Mouse (Mus musculus): ENCODE measurements around the gene Os9. TPM values are rescaled to one million over a fixed set of nuclear protein-coding genes. Genes with fewer than 3 reads are reported as not detected.

Os9 gene
- polyA plus RNA-seq (2014; fragmentation: Nextera tagmentation; extraction: Ambion mirVana) = 31.4 and 47.5 TPM in 2 replicates

GRCm38 (mm10) chr10:127121066-127121477 is at the start of gene Os9:
Gene Os9, minus strand, starts transcription at chr10:127121131.
- H3K9ac ChIP-seq (ENCODE audit: low read depth, low read length) = peak within 1 kb of the TSS; percentile 76
- WGBS = under 1% methylated on average over 19 of the region's 19 CpGs
- H3K4me1 ChIP-seq (ENCODE audit: control insufficient read depth, insufficient read depth, low read length) = peaks cover 9% of the 10 kb centered on the region; the same call in 1 of the 2 replicates
- peaks cover 24% of the 10 kb centered on the region; the same call in 1 of the 2 replicates for H3K36me3 ChIP-seq (ENCODE audit: control insufficient read depth, insufficient read depth, low read length)
- peak within 1 kb of the TSS; percentile 93 for H3K4me2 ChIP-seq (replicated peaks; ENCODE audit: low read depth, low read length)
- H3K4me3 ChIP-seq (ENCODE audit: low read length) = peak within 1 kb of the TSS; percentile 87
- no peak within 1 kb of the TSS for H3K27ac ChIP-seq (ENCODE audit: low read depth, low read length)
- no peaks in the 10 kb centered on the region for H3K27me3 ChIP-seq (ENCODE audit: control insufficient read depth, insufficient read depth, low read length)
- peak; percentile 97 for ATAC-seq (ENCODE audit: low FRiP score, low TSS enrichment)
- H3K9me3 ChIP-seq (ENCODE audit: control insufficient read depth, low read length) = no peaks in the 10 kb centered on the region

- Histone ChIP-seq H3K27ac (ENCODE audit: low read depth, low read length) (no peak overlapping the region), H3K36me3 (ENCODE audit: control insufficient read depth, insufficient read depth, low read length) (no peaks in the 10 kb centered on the region), H3K4me1 (ENCODE audit: control insufficient read depth, insufficient read depth, low read length) (peaks cover 21% of the 10 kb centered on the region), H3K4me2 (replicated peaks; ENCODE audit: low read depth, low read length) (peak overlapping the region; percentile 67), H3K9ac (ENCODE audit: low read depth, low read length) (peak overlapping the region; percentile 12; the same call in 1 of the 2 replicates), H3K9me3 (ENCODE audit: control insufficient read depth, low read length) (no peaks in the 10 kb centered on the region), H3K4me3 (ENCODE audit: low read length) (peak overlapping the region; percentile 38; the same call in 1 of the 2 replicates), H3K27me3 (ENCODE audit: control insufficient read depth, insufficient read depth, low read length) (peaks cover 56% of the 10 kb centered on the region)
- WGBS = 3% methylated on average over 22 of the region's 22 CpGs
- ATAC-seq (ENCODE audit: low FRiP score, low TSS enrichment) = no peak
These were observed 49.1 kb upstream of the Os9 start for GRCm38 (mm10) chr10:127170002-127170401.

- no peak overlapping the region for H3K4me2 ChIP-seq (replicated peaks; ENCODE audit: low read depth, low read length)
- H3K4me3 ChIP-seq (ENCODE audit: low read length) = no peak overlapping the region
- H3K27me3 ChIP-seq (ENCODE audit: control insufficient read depth, insufficient read depth, low read length) = peaks cover 60% of the 10 kb centered on the region
These were observed 46.8 kb upstream of the Os9 start for GRCm38 (mm10) chr10:127167614-127168192.

GRCm38 (mm10) chr10:127166771-127167613 is 46.1 kb upstream of the Os9 start:
- no peak for ATAC-seq (ENCODE audit: low FRiP score, low TSS enrichment)
- Histone ChIP-seq H3K36me3 (ENCODE audit: control insufficient read depth, insufficient read depth, low read length) (no peaks in the 10 kb centered on the region), H3K4me3 (ENCODE audit: low read length) (no peak overlapping the region), H3K9me3 (ENCODE audit: control insufficient read depth, low read length) (no peaks in the 10 kb centered on the region), H3K27ac (ENCODE audit: low read depth, low read length) (no peak overlapping the region), H3K9ac (ENCODE audit: low read depth, low read length) (no peak overlapping the region), H3K4me1 (ENCODE audit: control insufficient read depth, insufficient read depth, low read length) (peaks cover 21% of the 10 kb centered on the region), H3K27me3 (ENCODE audit: control insufficient read depth, insufficient read depth, low read length) (peaks cover 58% of the 10 kb centered on the region), H3K4me2 (replicated peaks; ENCODE audit: low read depth, low read length) (peak overlapping the region; percentile 100; the same call in 1 of the 2 replicates)
- 21% methylated on average over 15 of the region's 15 CpGs for WGBS

More at GRCm38 (mm10) chr10:127167614-127168192, 46.8 kb upstream of the Os9 start:
- no peak for ATAC-seq (ENCODE audit: low FRiP score, low TSS enrichment)
- Histone ChIP-seq H3K4me1 (ENCODE audit: control insufficient read depth, insufficient read depth, low read length) (peaks cover 21% of the 10 kb centered on the region), H3K27ac (ENCODE audit: low read depth, low read length) (no peak overlapping the region), H3K9ac (ENCODE audit: low read depth, low read length) (no peak overlapping the region), H3K9me3 (ENCODE audit: control insufficient read depth, low read length) (no peaks in the 10 kb centered on the region), H3K36me3 (ENCODE audit: control insufficient read depth, insufficient read depth, low read length) (no peaks in the 10 kb centered on the region)
- 33% methylated on average over 10 of the region's 10 CpGs for WGBS

GRCm38 (mm10) chr10:127166404-127166715 is 45.4 kb upstream of the Os9 start:
- H3K9me3 ChIP-seq (ENCODE audit: control insufficient read depth, low read length) = no peaks in the 10 kb centered on the region
- H3K4me1 ChIP-seq (ENCODE audit: control insufficient read depth, insufficient read depth, low read length) = peaks cover 21% of the 10 kb centered on the region
- no peak; the same call in 1 of the 2 replicates for ATAC-seq (ENCODE audit: low FRiP score, low TSS enrichment)
- H3K4me3 ChIP-seq (ENCODE audit: low read length) = peak overlapping the region; percentile 60
- no peaks in the 10 kb centered on the region for H3K36me3 ChIP-seq (ENCODE audit: control insufficient read depth, insufficient read depth, low read length)
- peak overlapping the region; percentile 100 for H3K4me2 ChIP-seq (replicated peaks; ENCODE audit: low read depth, low read length)
- H3K27me3 ChIP-seq (ENCODE audit: control insufficient read depth, insufficient read depth, low read length) = peaks cover 54% of the 10 kb centered on the region
- peak overlapping the region; percentile 69; the same call in 1 of the 2 replicates for H3K9ac ChIP-seq (ENCODE audit: low read depth, low read length)
- H3K27ac ChIP-seq (ENCODE audit: low read depth, low read length) = no peak overlapping the region
- WGBS = 4% methylated on average over 11 of the region's 11 CpGs

- H3K4me3 ChIP-seq (ENCODE audit: low read length) = peak overlapping the region; percentile 60
- peaks cover 54% of the 10 kb centered on the region for H3K27me3 ChIP-seq (ENCODE audit: control insufficient read depth, insufficient read depth, low read length)
- peak overlapping the region; percentile 100 for H3K4me2 ChIP-seq (replicated peaks; ENCODE audit: low read depth, low read length)
- H3K36me3 ChIP-seq (ENCODE audit: control insufficient read depth, insufficient read depth, low read length) = no peaks in the 10 kb centered on the region
- WGBS = 1% methylated on average over 54 of the region's 56 CpGs
- peak; percentile 56 for ATAC-seq (ENCODE audit: low FRiP score, low TSS enrichment)
- H3K9ac ChIP-seq (ENCODE audit: low read depth, low read length) = peak overlapping the region; percentile 69
- H3K27ac ChIP-seq (ENCODE audit: low read depth, low read length) = no peak overlapping the region
- H3K9me3 ChIP-seq (ENCODE audit: control insufficient read depth, low read length) = no peaks in the 10 kb centered on the region
- H3K4me1 ChIP-seq (ENCODE audit: control insufficient read depth, insufficient read depth, low read length) = peaks cover 21% of the 10 kb centered on the region
These were observed 44.9 kb upstream of the Os9 start for GRCm38 (mm10) chr10:127165654-127166403.

- Histone ChIP-seq H3K27ac (ENCODE audit: low read depth, low read length) (no peak overlapping the region), H3K4me2 (replicated peaks; ENCODE audit: low read depth, low read length) (peak overlapping the region; percentile 100), H3K4me1 (ENCODE audit: control insufficient read depth, insufficient read depth, low read length) (peaks cover 17% of the 10 kb centered on the region), H3K4me3 (ENCODE audit: low read length) (peak overlapping the region; percentile 60), H3K9me3 (ENCODE audit: control insufficient read depth, low read length) (no peaks in the 10 kb centered on the region), H3K9ac (ENCODE audit: low read depth, low read length) (peak overlapping the region; percentile 69), H3K36me3 (ENCODE audit: control insufficient read depth, insufficient read depth, low read length) (no peaks in the 10 kb centered on the region), H3K27me3 (ENCODE audit: control insufficient read depth, insufficient read depth, low read length) (peaks cover 50% of the 10 kb centered on the region)
- peak; percentile 55; the same call in 1 of the 2 replicates for ATAC-seq (ENCODE audit: low FRiP score, low TSS enrichment)
- under 1% methylated on average over 42 of the region's 42 CpGs for WGBS
These were observed 44.4 kb upstream of the Os9 start for GRCm38 (mm10) chr10:127165354-127165653.

- ATAC-seq (ENCODE audit: low FRiP score, low TSS enrichment) = peak; percentile 84
- Histone ChIP-seq H3K4me1 (ENCODE audit: control insufficient read depth, insufficient read depth, low read length) (peaks cover 12% of the 10 kb centered on the region; the same call in 1 of the 2 replicates), H3K36me3 (ENCODE audit: control insufficient read depth, insufficient read depth, low read length) (no peaks in the 10 kb centered on the region), H3K27ac (ENCODE audit: low read depth, low read length) (no peak within 1 kb of the TSS), H3K9ac (ENCODE audit: low read depth, low read length) (peak within 1 kb of the TSS; percentile 69), H3K4me2 (replicated peaks; ENCODE audit: low read depth, low read length) (peak within 1 kb of the TSS; percentile 100), H3K9me3 (ENCODE audit: control insufficient read depth, low read length) (no peaks in the 10 kb centered on the region), H3K4me3 (ENCODE audit: low read length) (peak within 1 kb of the TSS; percentile 60), H3K27me3 (ENCODE audit: control insufficient read depth, insufficient read depth, low read length) (peaks cover 44% of the 10 kb centered on the region)
- 2% methylated on average over 51 of the region's 52 CpGs for WGBS
These were observed 43.9 kb upstream of the Os9 start, which contains the start of gene B4galnt1 for GRCm38 (mm10) chr10:127164631-127165353. Gene B4galnt1, plus strand, starts transcription at chr10:127165225.

Data from kidney, embryonic 14.5 days (tissue).